Mouse (Mus musculus) layer of hippocampus, postnatal 36 days (tissue): ENCODE results near the gene Spem2. TPM values are rescaled to one million over a fixed set of nuclear protein-coding genes. Genes with fewer than 3 reads are reported as not detected.

ENCODE experiments used
- total RNA-seq, 2 experiments: library from RNA; stranded (reverse); gene quantifications; 2 replicates each; pipeline ENCODE4 v1.2.3; 2021

Spem2 gene
- total RNA-seq, 2 experiments from 2014 or later, result not detected

Other genes starting within 250 kb of the Spem2 start
- gene Wrap53, start 238.2 kb downstream of the Spem2 start, total RNA-seq, result 10 to 100 TPM; 11.8 to 14.3 TPM
- 10 to 100 TPM; 25.4 to 27.4 TPM for gene Trp53, start 238.1 kb downstream of the Spem2 start, total RNA-seq
- 100 to 1,000 TPM; 400 to 418 TPM for gene Atp1b2, start 212.5 kb downstream of the Spem2 start, total RNA-seq
- gene Shbg, start 200.6 kb downstream of the Spem2 start, total RNA-seq, result not detected
- gene Sat2, start 196.4 kb downstream of the Spem2 start, total RNA-seq, result 10 to 100 TPM; 11.7 to 13.7 TPM
- gene Fxr2, start 185.5 kb downstream of the Spem2 start, total RNA-seq, result 100 to 1,000 TPM; 147 to 153 TPM
- gene Sox15, start 163.2 kb downstream of the Spem2 start, total RNA-seq, result not detected
- gene Mpdu1, start 155.8 kb downstream of the Spem2 start, total RNA-seq, result 10 to 100 TPM; 55.0 to 58.8 TPM
- 10 to 100 TPM; 11.9 to 13.5 TPM for gene Cd68, start 152.3 kb downstream of the Spem2 start, total RNA-seq
- gene Eif4a1, start 146.0 kb downstream of the Spem2 start, total RNA-seq, result 100 to 1,000 TPM; 352 to 354 TPM
- gene Senp3, start 136.4 kb downstream of the Spem2 start, total RNA-seq, result 100 to 1,000 TPM; 101 to 122 TPM
- 1 to 10 TPM; 2.1 to 3.1 TPM for gene Tnfsf13, start 132.7 kb downstream of the Spem2 start, total RNA-seq
- gene Tnfsf12, start 122.6 kb downstream of the Spem2 start, total RNA-seq, result 1 to 10 TPM; 8.2 to 8.8 TPM
- gene Tnfsfm13, start 122.4 kb downstream of the Spem2 start, total RNA-seq, result 1 to 10 TPM in 1 of 2 experiments, under 1 TPM in 1; 0.90 to 1.2 TPM
- 10 to 100 TPM; 61.2 to 61.3 TPM for gene Polr2a, start 59.8 kb downstream of the Spem2 start, total RNA-seq
- not detected for gene Slc35g3, start 56.5 kb downstream of the Spem2 start, total RNA-seq
- gene Zbtb4, start 52.6 kb downstream of the Spem2 start, total RNA-seq, result 100 to 1,000 TPM; 116 to 126 TPM
- 1 to 10 TPM in 1 of 2 experiments, under 1 TPM in 1; 0.72 to 1.3 TPM for gene Chrnb1, start 22.5 kb downstream of the Spem2 start, total RNA-seq
- 10 to 100 TPM; 29.2 to 31.6 TPM for gene Fgf11, start 16.6 kb downstream of the Spem2 start, total RNA-seq
- under 1 TPM in 1 of 2 experiments, not detected in 1; 0.17 TPM for gene Tmem102, start 12.8 kb downstream of the Spem2 start, total RNA-seq
- not detected for gene Gm39566, start 3.2 kb downstream of the Spem2 start, total RNA-seq
- gene Spem1, start 3.7 kb upstream of the Spem2 start, total RNA-seq, result under 1 TPM; 0.57 to 0.63 TPM
- gene Nlgn2, start 19.3 kb upstream of the Spem2 start, total RNA-seq, result 100 to 1,000 TPM; 192 to 206 TPM
- gene Tmem256, start 20.0 kb upstream of the Spem2 start, total RNA-seq, result 100 to 1,000 TPM; 109 to 128 TPM
- gene Plscr3, start 27.9 kb upstream of the Spem2 start, total RNA-seq, result 10 to 100 TPM; 16.3 to 16.6 TPM
- under 1 TPM in 1 of 2 experiments, not detected in 1; 0.18 TPM for gene Tnk1, start 40.3 kb upstream of the Spem2 start, total RNA-seq
- gene Tmem95, start 59.6 kb upstream of the Spem2 start, total RNA-seq, result not detected
- 1 to 10 TPM; 1.1 TPM for gene Kctd11, start 62.9 kb upstream of the Spem2 start, total RNA-seq
- gene Acap1, start 77.1 kb upstream of the Spem2 start, total RNA-seq, result not detected
- under 1 TPM; 0.46 to 0.95 TPM for gene 2810408A11Rik, start 82.5 kb upstream of the Spem2 start, total RNA-seq
- gene Neurl4, start 82.6 kb upstream of the Spem2 start, total RNA-seq, result 100 to 1,000 TPM; 117 to 118 TPM
- gene Gps2, start 95.4 kb upstream of the Spem2 start, total RNA-seq, result 10 to 100 TPM; 31.9 to 38.2 TPM
- 100 to 1,000 TPM; 416 to 445 TPM for gene Eif5a, start 103.5 kb upstream of the Spem2 start, total RNA-seq
- gene Ybx2, start 117.3 kb upstream of the Spem2 start, total RNA-seq, result 10 to 100 TPM; 10.9 to 11.1 TPM
- gene Slc2a4, start 129.7 kb upstream of the Spem2 start, total RNA-seq, result 1 to 10 TPM; 1.8 TPM
- not detected for gene Cldn7, start 146.3 kb upstream of the Spem2 start, total RNA-seq
- gene Ctdnep1, start 162.7 kb upstream of the Spem2 start, total RNA-seq, result 100 to 1,000 TPM; 113 to 116 TPM
- gene Elp5, start 164.1 kb upstream of the Spem2 start, total RNA-seq, result 10 to 100 TPM; 77.5 to 78.4 TPM
- 100 to 1,000 TPM; 232 to 236 TPM for gene Gabarap, start 172.7 kb upstream of the Spem2 start, total RNA-seq
- gene Phf23, start 177.3 kb upstream of the Spem2 start, total RNA-seq, result 10 to 100 TPM; 45.4 to 47.4 TPM
- 10 to 100 TPM; 36.8 to 41.7 TPM for gene Dvl2, start 182.1 kb upstream of the Spem2 start, total RNA-seq
- gene Acadvl, start 196.9 kb upstream of the Spem2 start, total RNA-seq, result 10 to 100 TPM; 54.9 to 58.6 TPM
- gene Dlg4, start 198.5 kb upstream of the Spem2 start, total RNA-seq, result 100 to 1,000 TPM; 888 to 914 TPM
- gene Asgr1, start 235.6 kb upstream of the Spem2 start, total RNA-seq, result 1 to 10 TPM in 1 of 2 experiments, not detected in 1; 1.2 TPM